Mouse (Mus musculus) forebrain, postnatal 0 days (tissue): Measurements from ENCODE around the gene Phf14. TPM values are rescaled to one million over a fixed set of nuclear protein-coding genes. Genes with fewer than 3 reads are reported as not detected.
"Not testable (repeated sequence)": the region's sequence is repeated elsewhere in the genome, so short reads cannot be mapped to it uniquely, and the experiment has no call there.

Experiments used
- ATAC-seq: fragments of 200-750 bp; cut with Nextera tagmentation; 2 replicates; pipeline ENCODE4 v1.8.0; 2017; ENCODE audit warnings: mild to moderate bottlenecking, moderate library complexity
- DNase-seq: peaks from one replicate; pipeline ENCODE4 v3.0.0-alpha.2; 2015
- H3K27ac ChIP-seq: fragments of 300-500 bp; sonication (generic); 2 replicates; pipeline ENCODE4 v1.5.1; 2014; ENCODE audit warnings: low read depth, mild to moderate bottlenecking, antibody characterized with exemption, low read length, moderate library complexity, mixed read lengths
- H3K27me3 ChIP-seq: fragments of 300-500 bp; sonication (generic); 2 replicates; pipeline ENCODE4 v1.6.1; 2014; ENCODE audit warnings: mild to moderate bottlenecking, low read length, mixed read lengths; ENCODE audit not compliant: insufficient read depth
- H3K36me3 ChIP-seq: fragments of 300-500 bp; sonication (generic); 2 replicates; pipeline ENCODE4 v1.6.1; 2014; ENCODE audit warnings: mild to moderate bottlenecking, moderate library complexity; ENCODE audit not compliant: insufficient read depth
- H3K4me1 ChIP-seq: fragments of 300-500 bp; sonication (generic); 2 replicates; pipeline ENCODE4 v1.6.1; 2014; ENCODE audit warnings: antibody characterized with exemption; ENCODE audit not compliant: insufficient read depth
- H3K4me2 ChIP-seq: fragments of 300-500 bp; sonication (generic); 2 replicates; pipeline ENCODE4 v1.6.1; 2014; ENCODE audit warnings: low read depth, mild to moderate bottlenecking, moderate library complexity
- H3K4me3 ChIP-seq: fragments of 300-500 bp; sonication (generic); 2 replicates; pipeline ENCODE4 v1.5.1; 2014; ENCODE audit warnings: low read depth, low read length, mixed read lengths
- H3K9ac ChIP-seq: fragments of 300-500 bp; sonication (generic); 2 replicates; pipeline ENCODE4 v1.6.1; 2014; ENCODE audit warnings: mild to moderate bottlenecking
- H3K9me3 ChIP-seq: fragments of 300-500 bp; sonication (generic); 2 replicates; pipeline ENCODE4 v1.6.1; 2016; ENCODE audit warnings: low read length
- CTCF ChIP-seq: sonication (generic); IDR thresholded peaks from 2 replicates; pipeline ENCODE4 v1.5.1; 2016; ENCODE audit warnings: antibody characterized with exemption, control low read depth, low read depth
- WGBS: fragments of 180-500 bp; shearing (Covaris S2); extraction: QIAGEN DNeasy Blood & Tissue Kit; methylation state at CpG from one replicate; pipeline ENCODE4 v1.1.7; 2014; 5-methylcytosine and 5-hydroxymethylcytosine counted together
- polyA plus RNA-seq: library from polyadenylated mRNA; unstranded; fragments of >200 nt; fragmentation: Nextera tagmentation; extraction: Ambion mirVana; gene quantifications from 2 replicates; pipeline ENCODE4 v1.2.1, GENCODE M21; 2015
- total RNA-seq: library from RNA; depleted of rRNA; stranded (reverse); fragments of >200 nt; gene quantifications from 2 replicates; pipeline ENCODE4 v1.2.3, GENCODE M21; 2014; rRNA removed

Phf14 gene
- total and polyA plus RNA-seq, 2 experiments from 2014 or later, result 71.6 to 168 TPM

GRCm38 (mm10) chr6:12125031-12125803, 217.6 kb downstream of the Phf14 start:
- ATAC-seq (peak; percentile 94), DNase-seq (peak; percentile 86)
- Histone ChIP-seq H3K36me3 (no peaks in the 10 kb centered on the region), H3K4me1 (no peaks in the 10 kb centered on the region), H3K27me3 (no peaks in the 10 kb centered on the region), H3K4me3 (no peak overlapping the region), H3K27ac (no peak overlapping the region), H3K9ac (no peak overlapping the region), H3K4me2 (peak overlapping the region; percentile 21; the same call in 1 of the 2 replicates), H3K9me3 (no peaks in the 10 kb centered on the region)
- 31% methylated on average over 17 of the region's 17 CpGs for WGBS
- peak; percentile 77 for TF ChIP-seq CTCF

- 90% methylated on average over 7 of the region's 7 CpGs for WGBS
- not testable (repeated sequence) for H3K9ac ChIP-seq, H3K4me2 ChIP-seq, DNase-seq, H3K27ac ChIP-seq, H3K36me3 ChIP-seq, H3K4me1 ChIP-seq, H3K9me3 ChIP-seq, H3K4me3 ChIP-seq, ATAC-seq, H3K27me3 ChIP-seq
These were observed 219.0 kb downstream of the Phf14 start for GRCm38 (mm10) chr6:12126601-12127000.

- Histone ChIP-seq H3K4me2 (no peak overlapping the region), H3K9ac (no peak overlapping the region), H3K36me3 (no peaks in the 10 kb centered on the region), H3K4me1 (no peaks in the 10 kb centered on the region), H3K27ac (no peak overlapping the region), H3K4me3 (no peak overlapping the region), H3K27me3 (no peaks in the 10 kb centered on the region), H3K9me3 (no peaks in the 10 kb centered on the region)
- no peak for ATAC-seq
- no peak for DNase-seq
- TF ChIP-seq CTCF, result no peak
- WGBS, result 95% methylated on average over 4 of the region's 4 CpGs
These were observed 219.7 kb downstream of the Phf14 start for GRCm38 (mm10) chr6:12127287-12127686.

Other genes with a start within 250 kb of the Phf14 start
- 539 and 734 TPM in 2 replicates for gene Ndufa4, start 312 bp upstream of the Phf14 start, total RNA-seq
- gene Ndufa4, start 312 bp upstream of the Phf14 start, polyA plus RNA-seq, result 1,216 and 1,597 TPM in 2 replicates